Mouse (Mus musculus) intestine, embryonic 15.5 days (tissue): ENCODE data around the gene Rgma. TPM values are rescaled to one million over a fixed set of nuclear protein-coding genes. Genes with fewer than 3 reads are reported as not detected.

Experiments
- ATAC-seq: fragments of 200-750 bp; cut with Nextera tagmentation; 2 replicates; pipeline ENCODE4 v1.8.0; 2017; ENCODE audit warnings: moderate TSS enrichment, moderate library complexity
- H3K27ac ChIP-seq: fragments of 300-500 bp; sonication (generic); 2 replicates; pipeline ENCODE4 v1.5.1; 2015; ENCODE audit warnings: mild to moderate bottlenecking, inconsistent platforms
- H3K27me3 ChIP-seq: fragments of 300-500 bp; sonication (generic); replicated peaks from 2 replicates; pipeline ENCODE4 v1.6.1; 2015; ENCODE audit warnings: inconsistent platforms
- H3K36me3 ChIP-seq: fragments of 300-500 bp; sonication (generic); 2 replicates; pipeline ENCODE4 v1.6.1; 2015; ENCODE audit warnings: inconsistent platforms
- H3K4me1 ChIP-seq: fragments of 300-500 bp; sonication (generic); replicated peaks from 2 replicates; pipeline ENCODE4 v1.6.1; 2015; ENCODE audit warnings: inconsistent platforms
- H3K4me2 ChIP-seq: fragments of 300-500 bp; sonication (generic); replicated peaks from 2 replicates; pipeline ENCODE4 v1.6.1; 2015; ENCODE audit warnings: mild to moderate bottlenecking, inconsistent platforms
- H3K4me3 ChIP-seq: fragments of 300-500 bp; sonication (generic); replicated peaks from 2 replicates; pipeline ENCODE4 v1.5.1; 2015; ENCODE audit warnings: inconsistent platforms
- H3K9ac ChIP-seq: fragments of 300-500 bp; sonication (generic); 2 replicates; pipeline ENCODE4 v1.6.1; 2015; ENCODE audit warnings: inconsistent platforms
- H3K9me3 ChIP-seq: fragments of 300-500 bp; sonication (generic); 2 replicates; pipeline ENCODE4 v1.6.1; 2016; ENCODE audit warnings: inconsistent platforms
- WGBS: fragments of 180-500 bp; shearing (Covaris S2); methylation state at CpG from one replicate; pipeline ENCODE4 v1.1.7; 2015; 5-methylcytosine and 5-hydroxymethylcytosine counted together
- polyA plus RNA-seq: library from polyadenylated mRNA; unstranded; fragments of >200 nt; fragmentation: Nextera tagmentation; extraction: Ambion mirVana; gene quantifications from 2 replicates; pipeline ENCODE4 v1.2.1, GENCODE M21; 2015

Gene Rgma
- polyA plus RNA-seq, 1 experiment from 2014 or later = 7.4 TPM

- H3K4me3 ChIP-seq = peak overlapping the region; percentile 65
- H3K4me2 ChIP-seq = peak overlapping the region; percentile 89
- H3K4me1 ChIP-seq = peaks cover 26% of the 10 kb centered on the region
- 8% methylated on average over 9 of the region's 9 CpGs for WGBS
- peak overlapping the region; percentile 82 for H3K27ac ChIP-seq
- H3K9ac ChIP-seq = peak overlapping the region; percentile 71
- no peaks in the 10 kb centered on the region for H3K27me3 ChIP-seq
- no peaks in the 10 kb centered on the region for H3K9me3 ChIP-seq
- no peak for ATAC-seq
- H3K36me3 ChIP-seq = no peaks in the 10 kb centered on the region
Observed at GRCm38 (mm10) chr7:73392359-73392758, 17.1 kb downstream of the Rgma start.

DNA sequence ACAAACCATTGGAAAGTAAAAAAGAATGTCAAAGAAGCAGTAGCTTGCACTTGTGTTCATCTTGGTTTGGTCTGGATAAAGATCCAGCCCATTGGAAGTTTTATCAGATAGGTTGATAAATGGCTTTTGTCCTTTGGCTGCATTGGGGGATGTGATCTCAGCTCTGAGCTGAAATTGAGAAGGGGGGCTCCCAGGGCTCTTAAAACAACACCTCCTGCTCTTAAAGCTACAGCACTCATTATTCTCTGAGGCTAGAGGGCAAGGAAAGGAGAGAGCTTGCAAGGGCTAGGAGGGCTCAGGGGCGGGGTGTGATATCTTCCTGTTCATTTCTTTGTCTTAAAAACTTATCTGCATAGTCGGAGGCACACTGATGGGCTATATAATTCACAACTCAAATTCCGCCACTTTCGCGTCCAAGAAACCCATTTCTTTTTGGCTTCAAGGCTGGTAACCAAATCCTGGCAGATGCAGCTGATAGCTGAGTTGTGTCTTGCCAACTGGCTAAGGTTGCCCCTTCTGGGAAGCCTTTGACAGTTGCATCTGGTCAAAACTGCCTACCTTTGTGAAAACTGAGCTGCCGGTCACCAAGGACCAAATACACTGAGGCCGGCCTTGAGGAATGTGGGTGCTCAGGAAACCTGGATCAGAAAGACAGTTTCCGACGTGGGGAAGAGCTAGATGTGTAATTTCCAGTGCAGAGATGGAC lies 18.2 kb downstream of the Rgma start:
- no peak overlapping the region for H3K27ac ChIP-seq
- H3K4me1 ChIP-seq = peaks cover 35% of the 10 kb centered on the region
- H3K27me3 ChIP-seq = no peaks in the 10 kb centered on the region
- peak overlapping the region; percentile 89 for H3K4me2 ChIP-seq
- H3K9me3 ChIP-seq = no peaks in the 10 kb centered on the region
- 0 out of 2 replicates have a peak overlapping the region, but pooled peaks have one; percentile 3 for H3K4me3 ChIP-seq
- no peak overlapping the region for H3K9ac ChIP-seq
- no peaks in the 10 kb centered on the region for H3K36me3 ChIP-seq
- 58% methylated on average over 9 of the region's 9 CpGs for WGBS
- no peak for ATAC-seq

GRCm38 (mm10) chr7:73394013-73394409 lies 18.7 kb downstream of the Rgma start:
- Histone ChIP-seq H3K4me3 (0 out of 2 replicates have a peak overlapping the region, but pooled peaks have one; percentile 3), H3K9me3 (no peaks in the 10 kb centered on the region), H3K36me3 (no peaks in the 10 kb centered on the region), H3K27ac (no peak overlapping the region), H3K9ac (no peak overlapping the region), H3K4me1 (peaks cover 40% of the 10 kb centered on the region), H3K4me2 (peak overlapping the region; percentile 89; the same call in 1 of the 2 replicates), H3K27me3 (no peaks in the 10 kb centered on the region)
- no peak for ATAC-seq
- 57% methylated on average over 4 of the region's 4 CpGs for whole genome bisulfite sequencing

DNA sequence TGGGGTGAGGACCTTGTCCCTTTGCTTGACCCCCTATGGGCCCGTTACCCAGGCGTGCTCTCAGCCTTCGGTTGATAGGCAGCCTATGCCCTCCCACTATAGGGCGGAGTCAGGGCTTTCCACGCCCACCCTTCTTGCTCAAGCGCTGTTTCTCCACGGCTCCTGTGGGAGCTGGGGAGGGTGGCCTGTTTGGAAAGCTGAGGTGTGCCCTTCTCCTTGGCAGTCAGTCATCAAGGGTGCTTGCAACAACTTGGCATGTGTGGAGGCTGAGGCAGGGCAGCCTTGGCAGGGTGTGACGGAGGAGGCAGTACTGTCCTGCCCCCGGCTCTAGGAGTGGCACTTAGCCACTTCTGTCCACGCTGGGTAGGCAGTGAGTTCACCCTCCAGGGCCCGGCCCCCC lies 23.0 kb downstream of the Rgma start:
- Histone ChIP-seq H3K4me3 (peak overlapping the region; percentile 16; the same call in 1 of the 2 replicates), H3K4me1 (peaks cover 42% of the 10 kb centered on the region)

DNA sequence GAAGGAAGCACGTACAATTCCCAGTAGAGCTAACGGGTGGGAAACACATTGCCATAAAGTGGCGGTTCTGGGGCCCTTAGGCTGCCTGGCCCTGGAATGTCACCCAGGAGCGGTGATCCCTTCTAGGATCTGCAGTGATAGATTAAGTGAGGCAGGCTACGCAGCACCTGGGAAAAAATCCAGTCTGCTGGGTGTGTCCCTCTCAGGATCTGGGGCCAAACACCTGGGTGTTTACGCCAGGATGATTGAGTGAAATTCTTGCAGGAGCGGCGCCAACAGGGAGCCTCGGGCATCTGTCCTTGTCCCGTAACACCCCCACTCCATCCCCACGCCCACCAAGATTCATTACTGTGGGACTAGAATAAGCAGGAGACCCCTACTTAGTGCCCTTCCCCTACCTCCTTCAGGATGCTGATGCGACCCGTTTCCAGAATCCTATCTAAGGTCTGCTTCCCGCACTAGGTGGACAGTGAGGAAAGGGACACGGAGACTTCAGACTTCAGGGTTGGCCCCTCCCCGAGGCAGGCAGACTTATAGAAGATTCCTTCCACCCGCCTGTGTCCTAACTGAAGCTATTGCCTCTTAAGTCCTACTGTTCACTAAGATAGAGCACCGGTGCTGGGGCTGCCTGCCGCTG lies 23.6 kb downstream of the Rgma start:
- 24% methylated on average over 19 of the region's 19 CpGs for WGBS
- Histone ChIP-seq H3K4me3 (peak overlapping the region; percentile 27), H3K9ac (peak overlapping the region; percentile 24; the same call in 1 of the 2 replicates), H3K9me3 (no peaks in the 10 kb centered on the region), H3K4me2 (peak overlapping the region; percentile 74), H3K27me3 (no peaks in the 10 kb centered on the region), H3K27ac (no peak overlapping the region), H3K36me3 (no peaks in the 10 kb centered on the region), H3K4me1 (peaks cover 39% of the 10 kb centered on the region)
- peak; percentile 22; the same call in 1 of the 2 replicates for ATAC-seq

More for the DNA sequence above, 23.0 kb downstream of the Rgma start:
- 23% methylated on average over 11 of the region's 11 CpGs for WGBS
- Histone ChIP-seq H3K36me3 (no peaks in the 10 kb centered on the region), H3K9me3 (no peaks in the 10 kb centered on the region), H3K9ac (no peak overlapping the region), H3K4me2 (peak overlapping the region; percentile 74), H3K27me3 (no peaks in the 10 kb centered on the region), H3K27ac (no peak overlapping the region)
- ATAC-seq = peak; percentile 57

DNA sequence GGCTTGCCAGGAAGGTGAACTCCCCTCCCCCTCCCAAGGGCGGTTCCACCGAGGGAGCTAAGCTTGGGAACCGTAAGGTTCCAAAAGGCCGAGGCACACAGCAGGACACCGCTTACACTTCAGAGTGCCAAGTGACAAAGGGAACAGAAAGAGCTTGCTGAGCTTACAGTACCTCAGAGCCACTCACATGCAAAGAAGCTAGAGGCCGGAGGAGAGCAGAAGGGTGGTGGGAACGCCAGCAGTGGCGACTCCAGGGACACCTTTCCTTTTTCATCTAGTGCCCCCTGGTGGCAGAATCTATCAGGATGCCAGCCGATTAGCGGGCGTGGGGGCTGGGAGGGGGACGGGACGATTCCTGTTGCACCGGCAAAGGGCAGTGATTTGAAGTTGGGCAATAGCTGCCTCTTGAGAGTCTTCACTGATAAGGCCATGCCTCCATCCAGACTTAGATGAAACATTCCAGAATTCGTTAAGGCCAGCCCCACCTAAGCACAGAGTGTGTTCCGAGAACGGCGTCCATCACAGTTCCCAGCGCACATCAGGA lies 24.3 kb downstream of the Rgma start:
- H3K36me3 ChIP-seq = no peaks in the 10 kb centered on the region
- H3K4me3 ChIP-seq = peak overlapping the region; percentile 27
- 5% methylated on average over 19 of the region's 19 CpGs for WGBS
- peak overlapping the region; percentile 74 for H3K4me2 ChIP-seq
- peak overlapping the region; percentile 24; the same call in 1 of the 2 replicates for H3K9ac ChIP-seq
- no peaks in the 10 kb centered on the region for H3K9me3 ChIP-seq
- no peaks in the 10 kb centered on the region for H3K27me3 ChIP-seq
- H3K27ac ChIP-seq = no peak overlapping the region
- H3K4me1 ChIP-seq = peaks cover 38% of the 10 kb centered on the region
- ATAC-seq = peak; percentile 73

GRCm38 (mm10) chr7:73400051-73400916 lies 25.0 kb downstream of the Rgma start:
- peak; percentile 58 for ATAC-seq
- no peak overlapping the region for H3K27ac ChIP-seq
- H3K36me3 ChIP-seq = no peaks in the 10 kb centered on the region
- no peaks in the 10 kb centered on the region for H3K9me3 ChIP-seq
- H3K27me3 ChIP-seq = no peaks in the 10 kb centered on the region
- peaks cover 38% of the 10 kb centered on the region for H3K4me1 ChIP-seq
- no peak overlapping the region for H3K9ac ChIP-seq
- peak overlapping the region; percentile 27; the same call in 1 of the 2 replicates for H3K4me3 ChIP-seq
- 31% methylated on average over 20 of the region's 20 CpGs for WGBS
- H3K4me2 ChIP-seq = peak overlapping the region; percentile 74

- ATAC-seq = no peak
- Histone ChIP-seq H3K9me3 (no peaks in the 10 kb centered on the region), H3K4me1 (peaks cover 35% of the 10 kb centered on the region), H3K4me2 (no peak overlapping the region), H3K27me3 (no peaks in the 10 kb centered on the region), H3K9ac (no peak overlapping the region), H3K27ac (no peak overlapping the region), H3K36me3 (peaks cover 5% of the 10 kb centered on the region; the same call in 1 of the 2 replicates), H3K4me3 (no peak overlapping the region)
- WGBS = 76% methylated on average over 2 of the region's 2 CpGs
Observed at GRCm38 (mm10) chr7:73402106-73402505, 26.8 kb downstream of the Rgma start.

GRCm38 (mm10) chr7:73402671-73403070 lies 27.4 kb downstream of the Rgma start:
- no peak overlapping the region for H3K4me3 ChIP-seq
- H3K4me1 ChIP-seq = peaks cover 34% of the 10 kb centered on the region
- ATAC-seq = no peak
- 93% methylated on average over 1 of the region's 1 CpGs for WGBS
- peaks cover 5% of the 10 kb centered on the region; the same call in 1 of the 2 replicates for H3K36me3 ChIP-seq
- no peak overlapping the region for H3K27ac ChIP-seq
- no peak overlapping the region for H3K4me2 ChIP-seq
- H3K9ac ChIP-seq = no peak overlapping the region
- H3K9me3 ChIP-seq = no peaks in the 10 kb centered on the region
- H3K27me3 ChIP-seq = no peaks in the 10 kb centered on the region

- peaks cover 5% of the 10 kb centered on the region; the same call in 1 of the 2 replicates for H3K36me3 ChIP-seq
- no peaks in the 10 kb centered on the region for H3K9me3 ChIP-seq
- ATAC-seq = no peak
- H3K4me3 ChIP-seq = no peak overlapping the region
- WGBS = 54% methylated on average over 3 of the region's 3 CpGs
- peaks cover 26% of the 10 kb centered on the region for H3K4me1 ChIP-seq
- no peak overlapping the region for H3K27ac ChIP-seq
- no peak overlapping the region for H3K9ac ChIP-seq
- H3K4me2 ChIP-seq = no peak overlapping the region
- no peaks in the 10 kb centered on the region for H3K27me3 ChIP-seq
Observed at GRCm38 (mm10) chr7:73403538-73403937, 28.2 kb downstream of the Rgma start.

- Histone ChIP-seq H3K4me1 (peaks cover 7% of the 10 kb centered on the region; the same call in 1 of the 2 replicates), H3K27ac (no peak overlapping the region), H3K4me3 (no peak overlapping the region), H3K4me2 (no peak overlapping the region), H3K27me3 (no peaks in the 10 kb centered on the region), H3K9me3 (no peaks in the 10 kb centered on the region), H3K9ac (no peak overlapping the region), H3K36me3 (peaks cover 5% of the 10 kb centered on the region)
- WGBS = 96% methylated on average over 11 of the region's 11 CpGs
- ATAC-seq = no peak
Observed at GRCm38 (mm10) chr7:73405550-73405949, 30.2 kb downstream of the Rgma start.
